Mouse (Mus musculus): ENCODE measurements around the gene Smg5.
"Not testable (repeated sequence)": the region's sequence is repeated elsewhere in the genome, so short reads cannot be mapped to it uniquely, and the experiment has no call there.

Smg5 gene

DNA sequence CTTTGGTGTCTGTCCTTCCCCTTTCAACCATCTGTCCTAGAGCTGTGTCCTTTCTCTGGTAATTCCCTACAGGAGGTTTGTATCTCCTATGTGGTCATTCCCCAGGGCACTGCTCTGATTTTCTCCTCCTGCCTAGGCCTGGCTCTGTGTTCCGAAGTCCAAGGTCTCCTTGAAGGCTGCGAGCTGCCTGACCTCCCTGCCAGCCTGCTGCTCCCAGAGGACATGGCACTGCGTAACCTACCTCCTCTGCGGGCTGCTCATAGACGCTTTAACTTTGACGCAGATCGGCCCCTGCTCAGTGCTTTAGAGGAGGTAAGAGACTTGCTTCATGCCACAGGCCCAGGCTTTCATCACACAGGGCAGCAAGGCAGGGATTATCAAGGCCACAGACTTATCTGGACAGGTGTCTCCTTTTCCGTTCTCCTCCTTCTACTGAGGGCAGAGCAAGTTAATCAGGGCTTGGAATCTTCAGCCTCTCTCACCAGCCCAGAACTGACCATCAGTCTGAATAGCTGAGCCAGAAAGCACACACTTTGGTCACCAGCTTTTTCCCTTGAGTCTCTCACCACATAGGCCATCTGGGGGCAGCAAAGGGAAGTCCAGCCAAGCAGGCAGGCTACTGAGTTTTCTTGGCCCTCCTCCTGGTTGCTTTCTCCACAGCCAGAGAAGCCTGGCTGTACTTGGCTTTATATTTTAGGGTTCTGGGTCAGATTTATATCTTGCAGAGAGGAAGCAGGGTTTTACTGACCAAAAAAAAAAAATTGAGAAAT lies 18.5 kb downstream of the Smg5 start:
- peak in 1 of 2 experiments; percentile 22 for DNase-seq

DNA sequence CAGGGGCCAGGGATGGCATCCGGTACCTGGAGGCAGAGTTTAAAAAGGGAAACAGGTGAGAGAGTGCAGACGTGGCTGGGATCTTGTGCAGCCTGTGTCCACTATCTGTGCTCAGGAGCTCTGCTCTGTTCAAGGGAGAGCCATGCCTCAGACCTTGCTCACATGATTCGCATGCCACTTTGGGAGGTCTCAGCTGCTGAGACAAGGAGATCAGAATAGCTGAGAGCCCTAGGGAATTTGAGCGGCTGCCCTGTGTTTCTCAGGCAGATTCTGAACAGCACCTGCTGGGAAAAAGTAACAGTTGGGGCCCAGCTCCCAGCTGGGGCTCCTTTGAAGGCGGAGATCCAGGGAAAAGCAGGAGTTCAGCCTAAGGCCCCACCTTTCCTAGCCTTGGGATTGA lies 23.5 kb downstream of the Smg5 start:
- no peak for DNase-seq

DNA sequence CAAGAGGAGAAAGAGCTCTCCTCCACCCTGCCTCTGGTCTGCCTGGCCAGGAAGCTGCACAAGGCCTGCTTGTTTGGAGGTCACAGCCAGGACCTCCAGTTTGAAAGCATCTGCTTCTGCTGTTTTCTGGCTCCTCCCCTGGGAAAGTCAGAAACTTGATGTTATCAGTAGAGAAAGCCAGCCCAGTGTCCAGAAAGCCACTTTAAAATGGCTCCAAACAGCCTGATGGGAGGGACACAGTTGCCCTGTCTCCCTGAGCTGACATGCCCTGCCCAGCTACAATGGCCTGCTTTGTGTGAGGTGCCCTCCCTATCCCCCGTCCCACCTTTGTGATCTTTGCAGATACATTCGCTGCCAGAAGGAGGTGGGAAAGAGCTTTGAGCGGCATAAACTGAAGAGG lies 23.9 kb downstream of the Smg5 start:
- no peak for DNase-seq

DNA sequence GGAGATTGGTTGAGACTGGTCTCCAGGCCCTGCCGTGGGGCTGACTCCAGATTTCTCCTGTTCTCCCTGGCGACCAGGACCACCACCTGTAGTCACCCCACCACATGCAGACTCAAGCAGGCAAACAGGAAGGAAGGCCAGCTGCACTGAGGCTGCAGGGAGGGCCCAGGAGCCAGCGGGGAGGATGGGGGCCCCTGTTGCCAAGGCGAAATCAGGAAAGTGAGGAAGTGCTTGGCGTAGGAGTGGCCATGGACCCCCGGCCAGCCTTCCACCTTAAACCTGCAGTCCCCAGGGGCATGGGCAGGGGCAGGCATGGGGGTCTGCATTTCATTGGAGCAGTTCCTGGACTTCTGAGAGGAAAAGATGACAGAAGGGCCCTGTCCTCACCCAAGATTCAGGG lies 25.0 kb downstream of the Smg5 start:
- DNase-seq = no peak

DNA sequence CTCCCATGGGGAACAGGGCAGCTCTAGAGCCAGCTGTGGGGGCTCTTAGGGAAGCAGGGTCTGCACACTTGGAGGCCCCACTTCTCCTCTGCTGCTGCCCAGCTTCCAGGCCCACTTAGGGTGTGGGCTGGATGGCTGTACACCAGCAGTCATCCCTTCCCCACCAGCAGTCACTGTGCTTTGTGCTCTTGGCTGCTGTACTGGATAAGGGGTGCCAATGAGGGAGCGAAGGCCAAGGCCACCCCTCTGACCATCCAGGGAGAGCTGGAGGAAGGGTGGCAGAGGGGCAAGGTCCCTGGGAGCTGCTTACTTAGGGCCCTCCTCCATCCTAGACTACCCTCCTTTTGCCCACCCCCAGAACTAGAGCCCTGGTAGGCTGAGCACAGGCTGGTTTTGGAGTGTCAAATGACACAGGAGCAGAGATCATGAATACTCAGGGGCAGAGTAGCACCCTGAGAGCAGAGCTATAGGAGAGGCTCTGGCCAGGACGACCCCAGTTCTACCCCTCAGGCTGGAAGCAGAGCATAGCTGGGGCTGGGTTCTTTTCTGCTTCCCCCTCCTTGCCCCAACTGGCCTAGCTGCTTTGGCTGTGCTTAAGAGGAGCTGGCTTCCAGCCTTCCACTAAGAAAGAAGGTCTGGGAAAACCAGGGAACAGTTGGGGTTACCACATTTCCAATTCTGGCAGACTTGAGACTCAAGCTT lies 25.7 kb downstream of the Smg5 start:
- no peak for DNase-seq

DNA sequence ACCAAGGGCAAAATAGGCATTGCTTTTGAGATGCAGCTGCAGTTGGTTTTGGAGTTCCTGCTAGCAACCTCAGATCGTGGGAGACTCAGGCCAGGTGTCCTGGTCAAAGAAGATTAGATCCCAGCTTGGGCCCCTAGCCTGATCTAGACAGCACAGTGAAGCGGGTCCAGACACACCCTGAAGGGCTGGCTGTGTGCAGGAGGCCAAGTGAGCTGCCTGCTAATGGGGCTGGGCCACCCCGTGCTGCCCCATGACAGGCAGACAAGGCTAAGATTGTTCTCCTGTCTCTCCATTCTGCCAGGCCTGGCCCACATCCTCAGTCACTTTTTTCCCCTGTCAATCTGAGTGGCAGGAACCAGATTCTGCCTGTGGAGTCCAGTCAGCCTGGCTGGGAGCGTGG lies 27.6 kb downstream of the Smg5 start:
- no peak for DNase-seq

DNA sequence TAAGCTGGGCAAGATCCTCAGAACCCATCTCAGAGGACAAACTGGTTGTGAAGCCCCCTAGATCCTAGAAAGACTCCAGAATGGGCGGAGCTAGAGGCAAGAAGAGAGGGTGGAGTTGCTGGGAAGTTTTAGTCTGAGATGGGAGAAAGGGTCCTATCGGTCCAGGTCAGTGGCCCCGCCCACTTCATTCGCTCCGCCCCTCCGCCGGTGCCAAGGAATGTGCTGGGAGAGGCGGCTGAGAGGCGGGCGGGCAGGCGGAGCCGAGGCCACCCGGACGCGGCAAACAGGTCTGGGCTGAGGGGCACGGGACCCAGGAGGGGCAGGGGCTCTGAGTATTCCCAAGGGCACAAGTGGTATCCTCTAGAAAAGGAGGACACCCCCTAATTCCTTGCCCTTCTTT lies 28.3 kb downstream of the Smg5 start, which contains the start of gene Paqr6:
Gene Paqr6 (plus strand): TSS at position 248 of the 400 bp plus-strand sequence.
- DNase-seq = peak; percentile 88 to 90

DNA sequence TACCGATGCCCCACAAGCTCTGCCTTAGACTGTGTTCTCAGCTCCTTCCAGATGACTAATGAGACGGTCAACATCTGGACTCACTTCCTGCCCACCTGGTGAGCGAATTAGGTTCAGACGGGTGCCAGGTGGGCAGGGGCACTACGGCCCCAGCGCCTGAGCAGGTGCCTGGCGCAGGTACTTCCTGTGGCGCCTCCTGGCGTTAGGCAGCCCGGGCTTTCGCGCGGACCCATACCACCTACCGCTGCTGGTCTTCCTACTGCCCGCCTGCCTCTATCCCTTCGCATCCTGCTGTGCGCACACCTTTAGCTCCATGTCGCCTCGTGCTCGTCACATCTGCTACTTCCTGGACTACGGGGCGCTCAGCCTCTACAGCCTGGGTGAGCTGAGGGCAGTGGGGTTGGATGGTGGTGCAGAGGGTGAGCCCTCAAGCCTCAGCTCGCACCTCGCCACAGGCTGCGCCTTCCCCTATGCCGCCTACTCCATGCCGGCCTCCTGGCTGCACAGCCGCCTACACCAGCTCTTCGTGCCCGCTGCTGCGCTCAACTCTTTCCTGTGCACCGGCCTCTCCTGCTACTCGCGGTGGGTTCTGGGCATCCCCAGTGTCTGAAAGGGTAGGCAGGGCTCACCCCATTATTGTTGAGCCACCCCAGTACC lies 29.8 kb downstream of the Smg5 start:
- DNase-seq = no peak

DNA sequence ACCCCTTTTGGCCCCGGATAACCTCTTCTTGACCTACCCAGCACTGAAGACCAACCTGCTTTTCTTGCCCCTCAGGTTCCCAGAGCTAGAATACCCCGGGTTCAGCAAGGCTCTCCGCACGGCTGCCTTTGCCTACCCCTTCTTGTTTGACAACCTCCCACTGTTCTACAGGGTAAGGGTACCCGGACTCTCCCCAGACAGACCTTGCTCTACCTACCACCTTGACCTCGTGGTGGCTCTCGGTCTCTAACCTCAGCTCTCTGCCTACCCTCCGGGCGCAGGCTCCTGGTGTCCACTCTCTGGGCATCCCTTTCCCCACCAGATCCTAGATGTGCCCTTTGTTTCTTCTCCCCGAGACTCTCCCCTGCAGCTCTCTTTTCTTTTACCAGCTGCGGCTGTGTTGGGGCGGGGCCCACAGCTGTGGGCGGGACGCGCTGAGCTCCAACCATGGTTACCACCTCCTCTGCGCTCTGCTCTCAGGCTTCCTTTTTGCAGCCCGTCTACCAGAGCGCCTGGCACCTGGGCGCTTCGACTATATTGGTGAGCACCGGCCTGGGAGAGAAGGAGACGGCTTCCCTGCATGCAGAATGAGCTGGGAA lies 30.9 kb downstream of the Smg5 start:
- peak; percentile 70 to 76 for DNase-seq

DNA sequence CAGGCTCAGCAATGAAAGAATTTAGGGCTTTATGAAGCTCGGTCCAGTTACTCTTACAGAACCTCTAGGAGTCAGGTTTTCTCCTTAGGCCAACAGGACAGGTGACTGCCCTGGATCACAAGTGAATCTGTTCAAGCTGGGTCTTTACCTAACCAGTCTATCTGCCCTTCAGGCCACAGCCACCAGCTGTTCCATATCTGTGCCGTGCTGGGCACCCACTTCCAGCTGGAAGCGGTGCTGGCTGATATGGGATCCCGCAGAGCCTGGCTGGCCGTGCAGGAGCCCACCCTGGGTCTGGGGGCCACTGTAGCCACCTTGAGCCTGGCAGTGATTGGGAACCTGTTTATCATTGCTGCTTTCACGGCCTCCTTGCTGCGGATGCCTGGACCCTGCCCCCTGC lies 31.5 kb downstream of the Smg5 start:
- DNase-seq = not testable (repeated sequence)

DNA sequence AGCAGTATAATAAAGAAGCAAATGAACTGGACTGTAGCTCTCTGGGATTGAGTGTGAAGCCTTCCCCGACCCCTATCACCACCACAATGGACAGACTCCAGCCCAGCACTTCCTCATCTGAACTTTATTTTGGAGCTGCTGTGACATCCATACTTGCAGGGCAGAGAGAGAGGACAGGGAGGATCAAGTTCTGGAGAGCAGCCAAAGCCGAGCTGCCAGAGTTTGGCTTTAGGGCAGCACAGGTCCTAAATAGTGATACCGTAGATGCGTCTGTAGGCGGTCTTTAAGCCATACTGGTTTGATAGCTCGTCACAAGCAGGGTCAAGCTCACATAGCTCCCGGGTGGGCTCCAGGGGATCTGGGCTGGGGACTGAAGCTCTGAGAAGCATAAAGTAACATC lies 32.5 kb downstream of the Smg5 start:
- not testable (repeated sequence) for DNase-seq

DNA sequence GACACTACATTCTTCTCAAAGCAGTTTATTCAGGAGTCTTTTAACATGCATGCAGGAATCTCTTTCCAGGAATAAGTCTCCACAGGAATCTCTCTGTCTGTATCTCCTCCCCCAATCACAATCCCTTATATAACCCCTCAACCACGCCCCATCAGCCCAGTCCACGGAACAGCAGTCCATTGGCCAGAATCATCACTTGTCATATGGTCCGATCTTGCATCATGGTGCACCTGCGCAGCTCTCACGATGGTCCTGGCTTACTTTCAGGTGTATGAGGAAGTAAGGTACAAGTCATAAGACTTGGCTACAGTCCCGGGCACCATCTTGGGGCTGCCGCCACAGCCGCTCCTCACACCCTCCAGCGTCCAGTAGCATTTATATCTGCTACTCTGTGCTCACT lies 36.6 kb downstream of the Smg5 start, which contains the start of gene Bglap3:
Gene Bglap3 (minus strand): TSS at position 101 of the 400 bp plus-strand sequence.
- DNase-seq = not testable (repeated sequence)

DNA sequence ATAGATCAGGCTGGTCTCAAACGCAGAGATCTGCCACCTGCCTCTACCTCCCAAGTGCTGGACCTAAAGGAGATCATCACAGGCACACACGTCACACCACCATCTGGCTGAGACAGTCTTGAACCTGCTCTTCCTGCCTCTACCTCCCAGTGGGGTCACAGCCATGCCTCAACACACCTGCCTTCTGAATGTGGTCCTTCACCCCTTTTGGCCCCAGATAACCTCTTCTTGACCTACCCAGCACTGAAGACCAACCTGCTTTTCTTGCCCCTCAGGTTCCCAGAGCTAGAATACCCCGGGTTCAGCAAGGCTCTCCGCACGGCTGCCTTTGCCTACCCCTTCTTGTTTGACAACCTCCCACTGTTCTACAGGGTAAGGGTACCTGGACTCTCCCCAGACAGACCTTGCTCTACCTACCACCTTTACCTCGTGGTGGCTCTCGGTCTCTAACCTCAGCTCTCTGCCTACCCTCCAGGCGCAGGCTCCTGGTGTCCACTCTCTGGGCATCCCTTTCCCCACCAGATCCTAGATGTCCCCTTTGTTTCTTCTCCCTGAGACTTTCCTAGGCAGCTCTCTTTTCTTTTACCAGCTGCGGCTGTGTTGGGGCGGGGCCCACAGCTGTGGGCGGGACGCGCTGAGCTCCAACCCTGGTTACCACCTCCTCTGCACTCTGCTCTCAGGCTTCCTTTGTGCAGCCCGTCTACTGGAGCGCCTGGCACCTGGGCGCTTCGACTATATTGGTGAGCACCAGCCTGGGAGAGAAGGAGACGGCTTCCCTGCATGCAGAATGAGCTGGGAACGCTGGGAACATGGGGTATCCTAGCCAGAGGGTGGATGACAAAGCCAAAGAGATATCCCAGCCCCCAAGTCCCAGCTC lies 39.9 kb downstream of the Smg5 start:
- peak; percentile 48 to 64 for DNase-seq

DNA sequence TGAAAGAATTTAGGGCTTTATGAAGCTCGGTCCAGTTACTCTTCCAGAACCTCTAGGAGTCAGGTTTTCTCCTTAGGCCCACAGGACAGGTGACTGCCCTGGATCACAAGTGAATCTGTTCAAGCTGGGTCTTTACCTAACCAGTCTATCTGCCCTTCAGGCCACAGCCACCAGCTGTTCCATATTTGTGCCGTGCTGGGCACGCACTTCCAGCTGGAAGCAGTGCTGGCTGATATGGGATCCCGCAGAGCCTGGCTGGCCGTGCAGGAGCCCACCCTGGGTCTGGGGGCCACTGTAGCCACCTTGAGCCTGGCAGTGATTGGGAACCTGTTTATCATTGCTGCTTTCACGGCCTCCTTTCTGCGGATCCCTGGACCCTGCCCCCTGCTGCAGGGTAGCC lies 40.6 kb downstream of the Smg5 start:
- not testable (repeated sequence) for DNase-seq

DNA sequence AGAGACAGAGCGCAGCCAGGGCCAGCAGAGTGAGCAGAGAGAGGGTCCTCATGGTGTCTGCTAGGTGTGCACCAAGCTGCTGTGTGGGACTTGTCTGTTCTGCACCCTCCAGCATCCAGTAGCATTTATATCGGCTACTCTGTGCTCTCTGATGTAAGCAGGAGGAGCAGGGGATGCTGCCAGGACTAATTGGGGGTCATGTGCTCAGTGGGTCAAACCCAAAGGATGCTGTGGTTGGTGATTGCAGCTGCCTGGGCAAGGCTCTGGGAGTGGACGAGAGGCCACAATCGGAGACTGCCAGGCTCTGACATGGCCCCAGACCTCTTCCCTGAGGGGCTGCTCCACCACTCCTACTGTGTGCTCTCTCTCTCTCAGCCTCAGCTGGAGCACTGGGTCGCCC lies 42.5 kb downstream of the Smg5 start, which contains the start of gene Bglap2:
Gene Bglap2 (minus strand): TSS at position 101 of the 400 bp plus-strand sequence.
- not testable (repeated sequence) for DNase-seq

DNA sequence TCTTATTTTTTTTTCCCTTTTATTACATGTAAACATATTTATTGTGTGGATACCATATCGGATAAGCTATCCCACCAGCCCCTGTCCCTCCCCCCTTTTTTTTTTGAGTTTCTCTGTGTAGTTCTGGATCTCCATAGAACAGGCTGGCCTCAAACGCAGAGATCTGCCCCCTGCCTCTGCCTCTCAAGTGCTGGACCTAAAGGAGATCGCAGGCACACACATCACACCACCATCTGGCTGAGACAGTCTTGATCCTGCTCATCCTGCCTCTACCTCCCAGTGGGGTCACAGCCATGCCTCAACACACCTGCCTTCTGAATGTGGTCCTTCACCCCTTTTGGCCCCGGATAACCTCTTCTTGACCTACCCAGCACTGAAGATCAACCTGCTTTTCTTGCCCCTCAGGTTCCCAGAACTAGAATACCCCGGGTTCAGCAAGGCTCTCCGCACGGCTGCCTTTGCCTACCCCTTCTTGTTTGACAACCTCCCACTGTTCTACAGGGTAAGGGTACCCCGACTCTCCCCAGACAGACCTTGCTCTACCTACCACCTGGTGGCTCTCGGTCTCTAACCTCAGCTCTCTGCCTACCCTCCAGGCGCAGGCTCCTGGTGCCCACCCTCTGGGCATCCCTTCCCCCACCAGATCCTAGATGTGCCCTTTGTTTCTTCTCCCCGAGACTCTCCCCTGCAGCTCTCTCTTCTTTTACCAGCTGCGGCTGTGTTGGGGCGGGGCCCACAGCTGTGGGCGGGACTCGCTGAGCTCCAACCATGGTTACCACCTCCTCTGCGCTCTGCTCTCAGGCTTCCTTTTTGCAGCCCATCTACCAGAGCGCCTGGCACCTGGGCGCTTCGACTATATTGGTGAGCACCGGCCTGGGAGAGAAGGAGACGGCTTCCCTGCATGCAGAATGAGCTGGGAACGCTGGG lies 45.6 kb downstream of the Smg5 start:
- DNase-seq = peak; percentile 59 to 71

DNA sequence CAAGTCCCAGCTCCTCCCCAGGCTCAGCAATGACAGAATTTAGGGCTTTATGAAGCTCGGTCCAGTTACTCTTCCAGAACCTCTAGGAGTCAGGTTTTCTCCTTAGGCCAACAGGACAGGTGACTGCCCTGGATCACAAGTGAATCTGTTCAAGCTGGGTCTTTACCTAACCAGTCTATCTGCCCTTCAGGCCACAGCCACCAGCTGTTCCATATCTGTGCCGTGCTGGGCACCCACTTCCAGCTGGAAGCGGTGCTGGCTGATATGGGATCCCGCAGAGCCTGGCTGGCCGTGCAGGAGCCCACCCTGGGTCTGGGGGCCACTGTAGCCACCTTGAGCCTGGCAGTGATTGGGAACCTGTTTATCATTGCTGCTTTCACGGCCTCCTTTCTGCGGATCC lies 46.3 kb downstream of the Smg5 start:
- DNase-seq = not testable (repeated sequence)

DNA sequence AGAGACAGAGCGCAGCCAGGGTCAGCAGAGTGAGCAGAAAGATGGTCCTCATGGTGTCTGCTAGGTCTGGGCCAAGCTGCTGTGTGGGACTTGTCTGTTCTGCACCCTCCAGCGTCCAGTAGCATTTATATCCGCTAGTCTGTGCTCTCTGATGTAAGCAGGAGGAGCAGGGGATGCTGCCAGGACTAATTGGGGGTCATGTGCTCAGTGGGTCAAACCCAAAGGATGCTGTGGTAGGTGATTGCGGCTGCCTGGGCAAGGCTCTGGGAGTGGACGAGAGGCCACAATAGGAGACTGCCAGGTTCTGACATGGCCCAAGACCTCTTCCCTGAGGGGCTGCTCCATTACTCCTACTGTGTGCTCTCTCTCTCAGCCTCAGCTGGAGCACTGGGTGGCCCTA lies 48.3 kb downstream of the Smg5 start, which contains the start of gene Bglap:
Gene Bglap (minus strand): TSS at position 101 of the 400 bp plus-strand sequence.
- DNase-seq = no peak

DNA sequence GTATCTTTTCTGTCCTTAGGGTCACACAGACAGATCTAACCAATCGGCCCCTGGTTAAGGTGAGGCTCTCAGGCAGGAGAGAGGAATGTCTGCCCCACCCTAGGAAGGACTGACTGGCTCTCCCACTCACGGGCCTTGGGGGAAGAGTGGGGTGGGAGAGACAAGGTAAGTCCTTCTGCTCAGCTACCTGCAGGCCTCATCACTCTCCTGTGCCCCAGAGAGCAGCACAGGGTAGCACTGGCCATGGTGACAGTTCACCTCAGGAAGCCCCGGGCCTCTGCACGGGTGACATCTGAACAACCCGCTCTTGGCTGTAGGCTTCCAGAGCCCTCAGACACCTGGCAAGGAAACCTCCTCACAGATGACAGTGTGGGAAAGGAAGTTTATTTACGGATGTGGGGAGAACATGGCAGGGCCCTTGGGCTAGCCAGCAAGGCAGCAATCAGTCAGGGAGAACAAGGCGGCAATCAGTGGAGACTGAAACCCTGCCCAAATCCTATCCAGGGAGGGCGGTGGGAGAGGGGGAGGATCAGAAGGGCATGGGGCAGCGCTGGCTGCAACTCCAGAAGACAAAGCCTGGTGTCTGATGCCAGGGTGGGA lies 57.8 kb downstream of the Smg5 start:
- DNase-seq = no peak

DNA sequence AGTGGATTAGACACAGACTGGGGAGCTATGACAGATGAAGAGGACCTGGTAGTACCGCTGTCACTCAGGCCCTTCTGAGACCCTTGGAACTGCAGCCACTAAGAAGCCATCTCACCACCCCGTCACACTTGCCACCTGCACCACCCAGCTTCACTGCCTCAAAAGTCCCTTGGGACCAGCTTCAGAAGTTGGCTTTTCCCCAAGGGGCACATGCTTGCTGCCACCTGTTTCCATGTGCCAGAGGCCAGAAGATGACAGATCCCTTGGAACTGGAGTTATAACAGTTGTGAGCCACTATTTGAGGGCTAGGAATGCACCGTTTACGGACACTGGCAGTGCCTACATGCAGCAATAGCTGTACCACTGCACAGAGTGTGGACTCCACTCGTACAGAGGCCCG lies 59.2 kb downstream of the Smg5 start:
- no peak for DNase-seq

Measured in kidney, postnatal 4 days (tissue).